Mouse (Mus musculus): ENCODE measurements around the gene 1110008P14Rik.

1110008P14Rik gene

GRCm38 (mm10) chr2:32342539-32343350 is 39.0 kb downstream of the 1110008P14Rik start:
- in situ Hi-C loops (cut with MboI): no loop called here

- in situ Hi-C loops (cut with MboI): no loop called here
These were observed 39.7 kb downstream of the 1110008P14Rik start for GRCm38 (mm10) chr2:32342039-32342438.

- in situ Hi-C loops (cut with MboI): no loop called here
These were observed 40.2 kb downstream of the 1110008P14Rik start for GRCm38 (mm10) chr2:32341634-32341939.

- in situ Hi-C loops (cut with MboI): no loop called here
These were observed 40.7 kb downstream of the 1110008P14Rik start for GRCm38 (mm10) chr2:32340836-32341633.

GRCm38 (mm10) chr2:32339912-32340642 is 41.7 kb downstream of the 1110008P14Rik start:
- in situ Hi-C loops (cut with MboI): no loop called here

GRCm38 (mm10) chr2:32335888-32336287 is 45.9 kb downstream of the 1110008P14Rik start:
- in situ Hi-C loops (cut with MboI): no loop called here

- in situ Hi-C loops (cut with MboI): no loop called here
These were observed 49.6 kb downstream of the 1110008P14Rik start for GRCm38 (mm10) chr2:32332159-32332558.

GRCm38 (mm10) chr2:32329531-32329930 is 52.2 kb downstream of the 1110008P14Rik start:
- in situ Hi-C loops (cut with MboI): no loop called here

GRCm38 (mm10) chr2:32328911-32329460 is 52.8 kb downstream of the 1110008P14Rik start:
- in situ Hi-C loops (cut with MboI): no loop called here

GRCm38 (mm10) chr2:32327200-32327599 is 54.5 kb downstream of the 1110008P14Rik start:
- in situ Hi-C loops (cut with MboI): no loop called here
